Mouse (Mus musculus) ovary, postnatal 36 days (tissue): ENCODE measurements around the gene Htra1.
A peak's percentile ranks its signal among the peaks of the same experiment; 100 is the strongest.

Experiments
- DNase-seq: peaks from one replicate; pipeline ENCODE4 v3.0.0; 2022; ENCODE audit warnings: low spot score, mixed read lengths

Htra1 gene

GRCm38 (mm10) chr7:130966876-130967275, 31.0 kb downstream of the Htra1 start:
- no peak for DNase-seq

GRCm38 (mm10) chr7:130967901-130968300, 32.0 kb downstream of the Htra1 start:
- no peak for DNase-seq

- no peak for DNase-seq
These were observed 32.6 kb downstream of the Htra1 start for GRCm38 (mm10) chr7:130968537-130968936.

GRCm38 (mm10) chr7:130969076-130969475, 33.2 kb downstream of the Htra1 start:
- DNase-seq, result no peak

GRCm38 (mm10) chr7:130969507-130969906, 33.6 kb downstream of the Htra1 start:
- DNase-seq, result no peak

GRCm38 (mm10) chr7:130972767-130973166, 36.9 kb downstream of the Htra1 start:
- DNase-seq, result no peak

- peak; percentile 41 for DNase-seq
These were observed 40.5 kb downstream of the Htra1 start for GRCm38 (mm10) chr7:130976305-130976935.

- DNase-seq, result peak; percentile 70
These were observed 42.0 kb downstream of the Htra1 start for GRCm38 (mm10) chr7:130977794-130978521.

- no peak for DNase-seq
These were observed 42.6 kb downstream of the Htra1 start for GRCm38 (mm10) chr7:130978545-130978944.

GRCm38 (mm10) chr7:130980130-130980529, 44.2 kb downstream of the Htra1 start:
- DNase-seq, result no peak

GRCm38 (mm10) chr7:130982371-130982770, 46.5 kb downstream of the Htra1 start:
- DNase-seq, result no peak

- no peak for DNase-seq
These were observed 47.0 kb downstream of the Htra1 start for GRCm38 (mm10) chr7:130982881-130983280.

GRCm38 (mm10) chr7:130984294-130984693, 48.4 kb downstream of the Htra1 start:
- DNase-seq, result no peak

- DNase-seq, result no peak
These were observed 49.3 kb downstream of the Htra1 start for GRCm38 (mm10) chr7:130985193-130985592.

- no peak for DNase-seq
These were observed 49.8 kb downstream of the Htra1 start for GRCm38 (mm10) chr7:130985716-130986115.

GRCm38 (mm10) chr7:130988146-130988545, 52.2 kb downstream of the Htra1 start:
- no peak for DNase-seq

- DNase-seq, result no peak
These were observed 53.5 kb downstream of the Htra1 start for GRCm38 (mm10) chr7:130989371-130989770.

GRCm38 (mm10) chr7:130991174-130991789, 55.4 kb downstream of the Htra1 start:
- DNase-seq, result no peak

GRCm38 (mm10) chr7:130993907-130994306, 58.0 kb downstream of the Htra1 start:
- no peak for DNase-seq

GRCm38 (mm10) chr7:131001976-131002726, 66.2 kb downstream of the Htra1 start:
- DNase-seq, result no peak

GRCm38 (mm10) chr7:131004071-131004470, 68.2 kb downstream of the Htra1 start:
- DNase-seq, result no peak

- no peak for DNase-seq
These were observed 71.3 kb downstream of the Htra1 start for GRCm38 (mm10) chr7:131007221-131007620.
